Mouse (Mus musculus) testis, adult 2 months (tissue): ENCODE results near the gene Itih1.

Experiments
- CTCF ChIP-seq: fragments of 200-500 bp; IDR thresholded peaks from 2 replicates; pipeline ENCODE4 v1.5.1; 2012; ENCODE audit warnings: low read depth, mild to moderate bottlenecking, inconsistent platforms, low read length, moderate library complexity; ENCODE audit not compliant: control insufficient read depth, insufficient read depth, insufficient replicate concordance
- POLR2A ChIP-seq: fragments of 200-500 bp; IDR thresholded peaks from 2 replicates; pipeline ENCODE4 v1.6.1; 2012; ENCODE audit warnings: low read depth, mild to moderate bottlenecking, inconsistent platforms, low read length, moderate library complexity; ENCODE audit not compliant: control insufficient read depth

- TF ChIP-seq CTCF (no peak), POLR2A (no peak)
Measured at GRCm38 (mm10) chr14:30959031-30959430, 15.9 kb upstream of the Itih1 start.
